Mouse (Mus musculus): ENCODE measurements around the gene C1qtnf5. TPM values are rescaled to one million over a fixed set of nuclear protein-coding genes. Genes with fewer than 3 reads are reported as not detected.
A peak's percentile ranks its signal among the peaks of the same experiment; 100 is the strongest.

Gene C1qtnf5
- polyA plus RNA-seq, 1 experiment from 2014 or later: 2.1 TPM

DNA sequence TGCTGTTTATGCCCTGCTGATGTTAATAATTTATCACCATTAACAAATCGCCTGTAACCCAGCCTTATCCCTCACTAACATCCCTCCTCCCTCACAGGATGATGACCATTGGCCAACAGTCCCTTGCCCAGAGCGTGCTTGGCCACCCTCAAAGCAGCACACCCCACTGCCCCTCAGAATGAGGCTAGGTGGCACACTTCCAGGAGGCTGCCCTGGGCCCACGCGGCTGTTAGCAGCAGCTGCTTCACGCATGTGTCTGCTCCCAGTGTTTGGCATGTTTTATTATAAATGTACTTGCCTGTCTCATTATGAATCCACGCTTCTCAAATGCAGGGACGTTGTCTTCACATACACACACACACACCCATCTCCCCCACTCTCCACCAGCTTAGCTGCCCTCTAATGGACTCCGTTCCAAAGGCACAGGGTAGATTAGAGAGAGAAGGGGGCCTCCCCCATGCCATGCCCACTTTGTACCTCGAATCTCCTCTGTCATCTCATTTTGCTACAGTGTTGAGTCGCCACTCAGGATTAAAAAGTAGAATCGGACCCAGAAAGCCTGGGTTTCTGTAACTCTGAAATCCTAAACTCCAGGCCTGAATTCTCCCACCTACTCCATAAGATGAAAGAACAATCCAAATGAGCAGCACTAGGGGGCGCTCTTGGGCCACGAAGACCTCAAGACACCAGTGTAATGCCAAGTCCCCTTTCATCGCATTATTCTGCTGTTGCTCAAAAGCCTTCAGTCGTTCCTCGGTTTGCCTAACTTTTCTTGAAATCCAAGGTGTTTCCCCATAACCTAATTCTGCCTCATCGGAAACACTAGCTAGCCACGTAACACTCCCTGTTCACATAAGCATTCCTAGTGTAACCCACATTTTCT lies 18.7 kb downstream of the C1qtnf5 start:
- no peaks in the 10 kb centered on the region for H3K9me3 ChIP-seq
- H3K4me1 ChIP-seq: peaks cover 38% of the 10 kb centered on the region
- H3K4me3 ChIP-seq: peak overlapping the region; percentile 8; the same call in 1 of the 2 replicates
- no peaks in the 10 kb centered on the region for H3K27me3 ChIP-seq (replicated peaks)
- H3K4me2 ChIP-seq: peak overlapping the region; percentile 57
- H3K27ac ChIP-seq (replicated peaks): peak overlapping the region; percentile 36
- no peaks in the 10 kb centered on the region for H3K36me3 ChIP-seq
- ATAC-seq (ENCODE audit: extremely low read depth, insufficient number of reproducible peaks, low FRiP score, low TSS enrichment): no peak
- 32% methylated on average over 18 of the region's 18 CpGs for WGBS
- peak overlapping the region; percentile 62 for H3K9ac ChIP-seq

DNA sequence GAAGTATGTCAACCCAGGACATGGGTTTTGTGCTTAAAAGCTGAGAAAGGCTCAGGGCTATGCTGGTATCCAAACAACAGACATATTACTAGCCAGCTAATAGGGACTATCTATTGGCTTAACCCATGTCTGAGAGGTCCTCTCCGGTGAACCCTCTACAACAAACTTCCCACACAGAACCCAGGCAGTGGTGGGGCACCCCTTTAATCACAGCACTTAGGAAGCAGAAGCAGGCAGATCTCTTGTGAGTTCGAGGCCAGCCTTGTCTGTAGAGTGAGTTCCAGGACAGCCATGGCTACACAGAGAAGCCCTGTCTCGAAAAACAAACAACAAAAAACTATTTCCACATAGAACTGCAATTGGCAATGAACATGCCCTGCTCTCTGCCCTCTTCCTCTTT lies 19.7 kb downstream of the C1qtnf5 start:
- no peak for ATAC-seq (ENCODE audit: extremely low read depth, insufficient number of reproducible peaks, low FRiP score, low TSS enrichment)
- Histone ChIP-seq H3K4me3 (no peak overlapping the region), H3K36me3 (no peaks in the 10 kb centered on the region), H3K27me3 (replicated peaks) (no peaks in the 10 kb centered on the region), H3K27ac (replicated peaks) (peak overlapping the region; percentile 36), H3K9ac (peak overlapping the region; percentile 54; the same call in 1 of the 2 replicates), H3K4me2 (peak overlapping the region; percentile 57), H3K4me1 (peaks cover 48% of the 10 kb centered on the region), H3K9me3 (no peaks in the 10 kb centered on the region)
- 75% methylated on average over 3 of the region's 3 CpGs for WGBS

DNA sequence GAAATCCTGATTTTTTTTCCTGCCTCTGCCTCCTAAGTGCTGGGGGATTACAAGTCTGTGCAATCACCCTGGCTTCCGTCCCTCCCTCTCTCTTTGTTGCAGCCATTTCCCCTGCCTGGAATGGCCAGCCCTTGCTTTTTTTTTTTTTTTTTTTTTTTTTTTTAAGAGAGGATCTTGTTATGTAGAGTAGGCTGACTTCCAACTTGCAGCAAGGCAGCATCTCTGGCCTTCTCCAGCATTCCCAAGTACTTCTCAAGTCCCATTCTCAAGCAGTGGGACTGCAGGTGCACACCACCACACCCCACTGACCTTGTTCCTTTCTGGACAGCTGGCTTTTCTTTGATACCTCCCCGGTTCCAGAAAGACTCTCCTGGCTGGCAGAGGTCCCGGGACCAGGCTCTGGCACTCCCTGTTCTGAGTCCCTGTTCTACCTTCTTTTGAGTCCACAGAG lies 20.3 kb downstream of the C1qtnf5 start:
- Histone ChIP-seq H3K27ac (replicated peaks) (peak overlapping the region; percentile 62; the same call in 1 of the 2 replicates), H3K9ac (no peak overlapping the region), H3K4me2 (no peak overlapping the region), H3K4me3 (no peak overlapping the region), H3K36me3 (no peaks in the 10 kb centered on the region), H3K9me3 (no peaks in the 10 kb centered on the region), H3K4me1 (peaks cover 54% of the 10 kb centered on the region), H3K27me3 (replicated peaks) (no peaks in the 10 kb centered on the region)
- WGBS: 52% methylated on average over 3 of the region's 3 CpGs
- ATAC-seq (ENCODE audit: extremely low read depth, insufficient number of reproducible peaks, low FRiP score, low TSS enrichment): no peak

DNA sequence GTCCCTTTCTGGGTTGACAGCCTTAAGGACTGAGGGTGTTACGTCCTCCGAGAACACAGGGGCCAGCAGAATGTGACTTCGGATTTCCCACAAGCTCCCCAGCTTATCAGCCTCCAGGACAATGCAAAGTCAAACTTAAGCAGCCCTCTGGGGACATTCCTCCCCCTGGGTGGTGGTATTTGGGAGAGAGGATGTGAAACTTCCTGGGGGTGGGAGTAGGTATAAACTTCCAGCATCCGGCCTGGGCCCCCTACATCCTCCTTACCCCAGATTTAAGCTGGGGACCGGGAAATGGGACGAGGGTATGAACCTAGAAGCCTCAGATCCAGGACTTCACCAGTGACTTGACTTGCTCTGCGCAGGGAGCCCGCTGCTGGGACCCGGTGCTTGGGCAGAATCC lies 22.6 kb downstream of the C1qtnf5 start:
- WGBS: 2% methylated on average over 9 of the region's 9 CpGs
- Histone ChIP-seq H3K4me2 (peak overlapping the region; percentile 78), H3K4me1 (peaks cover 71% of the 10 kb centered on the region), H3K27ac (replicated peaks) (peak overlapping the region; percentile 97), H3K4me3 (peak overlapping the region; percentile 50), H3K9me3 (no peaks in the 10 kb centered on the region), H3K9ac (peak overlapping the region; percentile 81), H3K27me3 (replicated peaks) (no peaks in the 10 kb centered on the region), H3K36me3 (no peaks in the 10 kb centered on the region)
- ATAC-seq (ENCODE audit: extremely low read depth, insufficient number of reproducible peaks, low FRiP score, low TSS enrichment): no peak

DNA sequence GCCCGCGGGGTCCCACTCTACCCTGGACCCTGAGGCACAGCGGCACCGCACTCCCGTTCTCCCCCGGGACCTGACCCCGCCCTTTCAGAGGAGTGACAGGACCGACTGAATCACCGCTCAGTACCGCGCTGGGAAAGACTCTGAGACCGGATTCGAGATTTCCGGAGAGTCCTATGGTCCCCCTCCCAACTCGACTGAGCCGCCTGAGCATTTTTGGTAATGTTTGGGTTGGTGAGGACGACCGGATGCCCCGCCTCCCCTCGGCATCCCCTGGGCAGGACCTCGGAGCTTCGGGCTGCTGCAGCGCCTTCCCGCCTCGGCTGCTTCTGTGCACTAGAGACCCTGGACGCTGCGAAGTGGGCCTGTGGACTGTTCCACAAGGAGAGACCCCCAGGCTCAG lies 23.0 kb downstream of the C1qtnf5 start:
- WGBS: under 1% methylated on average over 27 of the region's 27 CpGs
- H3K4me1 ChIP-seq: peaks cover 71% of the 10 kb centered on the region
- H3K27ac ChIP-seq (replicated peaks): peak overlapping the region; percentile 97
- H3K27me3 ChIP-seq (replicated peaks): no peaks in the 10 kb centered on the region
- H3K9me3 ChIP-seq: no peaks in the 10 kb centered on the region
- peak overlapping the region; percentile 50 for H3K4me3 ChIP-seq
- H3K4me2 ChIP-seq: peak overlapping the region; percentile 78
- ATAC-seq (ENCODE audit: extremely low read depth, insufficient number of reproducible peaks, low FRiP score, low TSS enrichment): no peak; the same call in 1 of the 2 replicates
- H3K9ac ChIP-seq: peak overlapping the region; percentile 81
- H3K36me3 ChIP-seq: no peaks in the 10 kb centered on the region

DNA sequence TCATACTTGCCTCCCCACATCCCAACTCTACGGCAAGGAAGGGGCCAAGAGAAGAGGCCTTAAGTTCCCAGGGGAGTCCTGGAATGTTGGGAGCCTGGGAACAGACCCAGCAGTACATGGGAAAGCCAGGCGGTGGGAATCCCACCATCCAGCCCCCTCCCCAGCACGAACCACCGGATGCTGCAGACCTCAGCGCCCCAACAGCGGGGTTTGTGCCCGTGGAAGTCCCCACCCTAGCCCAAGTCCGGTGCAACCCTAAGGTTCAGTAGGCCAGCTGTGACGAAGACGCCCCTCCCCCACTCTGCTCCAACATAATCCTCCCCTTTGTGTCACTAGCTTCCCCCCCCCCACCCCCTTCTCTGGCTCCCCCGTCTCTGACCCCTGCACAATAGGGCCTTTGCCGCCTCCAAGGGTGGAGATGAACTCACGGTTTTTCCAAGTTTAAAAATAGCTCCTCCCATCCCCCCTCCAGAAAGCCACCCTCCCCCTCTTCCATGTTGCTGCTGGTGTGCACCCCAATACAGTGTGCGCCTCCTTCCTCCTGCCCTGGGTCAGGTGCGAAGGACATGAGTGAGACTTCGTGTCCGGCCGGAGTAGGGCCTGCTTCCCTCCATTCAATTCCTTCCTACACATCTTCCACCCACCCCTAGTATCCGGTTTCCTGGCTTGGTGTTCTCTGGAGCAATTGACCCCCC lies 23.7 kb downstream of the C1qtnf5 start:
- no peak for ATAC-seq (ENCODE audit: extremely low read depth, insufficient number of reproducible peaks, low FRiP score, low TSS enrichment)
- peak overlapping the region; percentile 50 for H3K4me3 ChIP-seq
- WGBS: 17% methylated on average over 19 of the region's 19 CpGs
- no peaks in the 10 kb centered on the region for H3K36me3 ChIP-seq
- peak overlapping the region; percentile 81 for H3K9ac ChIP-seq
- H3K4me1 ChIP-seq: peaks cover 71% of the 10 kb centered on the region
- peak overlapping the region; percentile 97 for H3K27ac ChIP-seq (replicated peaks)
- H3K27me3 ChIP-seq (replicated peaks): no peaks in the 10 kb centered on the region
- H3K9me3 ChIP-seq: no peaks in the 10 kb centered on the region
- peak overlapping the region; percentile 78 for H3K4me2 ChIP-seq

DNA sequence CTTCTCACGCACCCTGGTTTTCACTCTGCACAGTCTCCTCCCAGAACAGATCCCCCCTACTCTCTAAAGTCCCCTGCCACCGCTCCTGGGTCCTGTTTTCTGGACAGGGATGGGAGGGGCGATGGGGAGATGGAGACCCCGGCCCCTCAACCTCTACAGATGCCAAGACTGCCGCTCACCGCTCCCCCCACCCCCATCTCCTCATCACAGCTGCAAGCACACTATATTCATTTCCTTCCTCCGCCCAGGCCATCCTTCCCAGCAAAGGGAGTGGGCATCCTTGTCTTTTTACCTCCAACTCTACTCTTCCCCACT lies 24.2 kb downstream of the C1qtnf5 start:
- H3K4me2 ChIP-seq: peak overlapping the region; percentile 78
- H3K9ac ChIP-seq: peak overlapping the region; percentile 50; the same call in 1 of the 2 replicates
- no peaks in the 10 kb centered on the region for H3K9me3 ChIP-seq
- peaks cover 72% of the 10 kb centered on the region for H3K4me1 ChIP-seq
- H3K36me3 ChIP-seq: 0 out of 2 replicates have a peak, but pooled peaks cover under 1% of the 10 kb centered on the region
- no peak for ATAC-seq (ENCODE audit: extremely low read depth, insufficient number of reproducible peaks, low FRiP score, low TSS enrichment)
- H3K27ac ChIP-seq (replicated peaks): peak overlapping the region; percentile 97
- no peaks in the 10 kb centered on the region for H3K27me3 ChIP-seq (replicated peaks)
- H3K4me3 ChIP-seq: no peak overlapping the region
- 49% methylated on average over 7 of the region's 7 CpGs for WGBS

DNA sequence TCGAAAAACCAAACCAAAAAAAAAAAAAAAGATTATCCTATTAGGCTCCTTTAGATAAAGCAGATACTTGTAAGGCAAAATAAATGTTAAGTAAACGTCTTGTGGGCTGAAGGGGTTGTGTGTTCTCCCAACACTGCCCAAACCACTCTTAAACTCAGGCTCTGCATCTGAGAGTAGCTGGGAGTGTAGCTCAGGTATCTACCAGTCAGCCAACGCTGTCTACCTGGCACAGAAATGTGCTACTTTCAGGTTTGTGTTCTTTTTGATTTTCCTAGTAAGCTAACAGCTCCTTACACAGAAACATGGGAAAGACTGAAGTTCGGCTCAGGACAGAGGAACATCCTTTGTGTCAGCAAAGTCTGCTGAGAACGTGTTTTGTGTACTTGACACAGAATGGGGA lies 25.2 kb downstream of the C1qtnf5 start:
- H3K27me3 ChIP-seq (replicated peaks): no peaks in the 10 kb centered on the region
- peak overlapping the region; percentile 89; the same call in 1 of the 2 replicates for H3K4me2 ChIP-seq
- peak overlapping the region; percentile 52; the same call in 1 of the 2 replicates for H3K9ac ChIP-seq
- H3K4me1 ChIP-seq: peaks cover 75% of the 10 kb centered on the region
- H3K4me3 ChIP-seq: no peak overlapping the region
- H3K36me3 ChIP-seq: peaks cover 10% of the 10 kb centered on the region
- no peak for ATAC-seq (ENCODE audit: extremely low read depth, insufficient number of reproducible peaks, low FRiP score, low TSS enrichment)
- peak overlapping the region; percentile 97 for H3K27ac ChIP-seq (replicated peaks)
- H3K9me3 ChIP-seq: no peaks in the 10 kb centered on the region
- WGBS: 63% methylated on average over 5 of the region's 5 CpGs

DNA sequence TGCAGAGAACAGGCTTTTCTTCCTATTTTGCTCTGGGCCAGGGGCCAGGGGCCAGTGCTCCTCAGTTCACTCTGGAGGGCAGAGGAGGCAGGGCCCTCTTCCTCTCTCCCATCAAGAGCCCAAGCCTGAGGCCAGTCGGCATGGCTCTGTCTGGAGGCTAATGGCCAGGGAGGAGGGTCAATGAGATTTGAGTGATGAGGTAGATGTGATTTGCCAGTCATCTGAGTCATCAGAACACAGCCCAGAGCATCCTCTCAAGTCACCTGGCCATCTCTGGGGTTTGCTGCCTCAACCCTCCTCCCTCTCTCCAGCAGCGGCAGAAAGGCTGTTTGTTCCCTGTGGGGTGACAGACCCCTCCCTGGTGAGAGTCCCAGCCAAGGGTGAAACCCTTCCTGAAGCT lies 26.2 kb downstream of the C1qtnf5 start:
- H3K4me1 ChIP-seq: peaks cover 80% of the 10 kb centered on the region
- H3K36me3 ChIP-seq: peaks cover 21% of the 10 kb centered on the region
- peak overlapping the region; percentile 97 for H3K27ac ChIP-seq (replicated peaks)
- WGBS: 13% methylated on average over 2 of the region's 2 CpGs
- H3K27me3 ChIP-seq (replicated peaks): no peaks in the 10 kb centered on the region
- H3K4me3 ChIP-seq: peak overlapping the region; percentile 94
- H3K9ac ChIP-seq: peak overlapping the region; percentile 98
- no peaks in the 10 kb centered on the region for H3K9me3 ChIP-seq
- no peak for ATAC-seq (ENCODE audit: extremely low read depth, insufficient number of reproducible peaks, low FRiP score, low TSS enrichment)
- peak overlapping the region; percentile 89 for H3K4me2 ChIP-seq

DNA sequence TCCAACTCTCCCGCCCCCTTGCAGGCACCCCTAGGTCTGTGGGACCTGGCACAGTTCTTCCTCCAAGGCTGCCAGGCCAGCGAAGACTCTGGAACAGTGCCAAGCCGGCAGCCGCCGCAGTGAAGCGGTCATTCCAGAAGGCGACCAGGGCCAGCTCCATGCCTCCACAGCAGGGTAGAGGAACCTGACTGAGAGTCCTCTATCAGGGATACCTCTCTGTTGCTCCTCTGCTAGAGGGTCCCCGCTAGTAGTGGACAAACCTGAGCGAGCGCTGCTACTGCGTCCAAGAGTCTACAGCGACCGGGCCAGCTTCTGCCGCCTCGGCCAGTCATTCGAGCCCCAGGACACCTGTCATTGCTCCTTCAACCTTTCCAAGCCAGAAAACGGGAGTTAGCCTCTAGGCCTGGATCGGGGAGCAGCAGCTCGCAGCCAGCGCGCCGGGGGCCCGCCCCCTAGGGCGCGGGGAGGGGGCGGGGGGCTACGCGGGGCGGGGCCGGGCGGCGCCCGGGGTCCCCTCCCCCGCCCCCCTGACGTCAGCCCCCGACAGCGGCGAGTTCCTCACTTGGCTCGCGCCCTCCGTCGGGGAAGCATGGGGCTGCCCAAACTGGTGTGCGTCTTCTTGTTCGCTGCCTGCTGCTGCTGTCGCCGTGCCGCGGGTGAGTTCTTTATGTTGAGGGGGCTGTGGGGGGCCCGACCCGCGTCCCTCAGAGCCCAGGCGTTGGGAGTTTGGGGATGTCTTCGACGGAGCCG lies 27.2 kb downstream of the C1qtnf5 start, which contains the start of gene Mcam:
Mcam (plus strand) TSS at position 369 of the 750 bp plus-strand sequence.
- under 1% methylated on average over 54 of the region's 55 CpGs for WGBS
- Histone ChIP-seq H3K4me1 (peaks cover 83% of the 10 kb centered on the region), H3K9me3 (no peaks in the 10 kb centered on the region), H3K27ac (replicated peaks) (peak within 1 kb of the TSS; percentile 97), H3K36me3 (peaks cover 31% of the 10 kb centered on the region), H3K4me3 (peak within 1 kb of the TSS; percentile 94), H3K9ac (peak within 1 kb of the TSS; percentile 98), H3K27me3 (replicated peaks) (no peaks in the 10 kb centered on the region), H3K4me2 (peak within 1 kb of the TSS; percentile 89)
- peak; percentile 29; the same call in 1 of the 2 replicates for ATAC-seq (ENCODE audit: extremely low read depth, insufficient number of reproducible peaks, low FRiP score, low TSS enrichment)
